Comparison of ENCODE assay signal across 22 mouse cellular contexts in the genomic region with DNA sequence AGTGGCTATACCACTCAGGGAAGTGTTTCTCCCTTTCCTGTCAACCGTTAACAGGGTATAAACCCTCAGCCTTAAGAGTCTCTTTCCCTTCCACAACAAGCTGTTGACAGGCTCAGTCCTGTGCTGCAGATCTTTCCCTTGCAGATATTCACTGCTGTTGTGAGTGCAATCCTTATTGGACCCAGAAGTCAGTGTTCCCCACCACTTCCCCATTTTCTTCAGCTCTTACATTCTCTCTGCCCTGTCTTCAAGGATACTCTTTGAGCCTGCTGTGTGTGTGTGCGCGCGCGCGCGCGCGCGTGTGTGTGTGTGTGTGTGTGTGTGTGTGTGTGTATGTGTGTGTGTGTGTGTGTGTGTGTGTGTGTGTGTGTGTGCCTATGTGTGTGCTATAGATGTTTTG.
A peak's percentile ranks its signal among the peaks of the same experiment; 100 is the strongest.
DNase-seq lines count a peak whose midpoint lies in the region; ATAC-seq lines count a peak whose summit lies in the region.
"Had no signal": no experiment of that assay in that cellular context is flagged by ENCODE, and none has a peak within 500 bp of the region (broad histone marks: within the 10 kb centered on the region; RNA-seq: fewer than 3 reads in every experiment).

No protein-coding gene starts in this region.

- intact Hi-C loops in heart, postnatal 10 days (cut with DNase I), result no loop called here

- DNase-seq in heart, adult 11 months, result peak; percentile 77
- DNase-seq in heart, postnatal 10 days, result no peak
- DNase-seq in MEL-GATA-1-ER (ENCODE audit: extremely low read depth, low read depth), result peak; percentile 22
- DNase-seq in embryo, embryonic 9.5 days (ENCODE audit: extremely low spot score), result no peak
- no peak for DNase-seq in thymus, postnatal 10 days (ENCODE audit: low spot score in 2 of 2)
- DNase-seq: adrenal gland, adult 8-10 months; adrenal gland, postnatal 25 days; B cell, adult 2 months; cerebellum, adult 11-12 months; cerebellum, adult 9-10 months; forebrain, postnatal 0 days; gastrocnemius, postnatal 36 days; heart, adult 18-20 months; heart, postnatal 36 days; kidney, adult 18-20 months had no signal

- peak; percentile 91 to 93 for ATAC-seq in hematopoietic stem cell, adult 5-6 weeks (replicated peaks in 1 of 2; ENCODE audit: insufficient read depth in 1 of 2, low FRiP score in 2 of 2, low TSS enrichment in 1 of 2, low read depth in 1 of 2, poor library complexity in 2 of 2, severe bottlenecking in 2 of 2)
- peak; percentile 93 for ATAC-seq in megakaryocyte progenitor cell, adult 5-6 weeks (replicated peaks; ENCODE audit: poor library complexity)
- no peak for ATAC-seq in erythroid progenitor cell, adult 5-6 weeks (replicated peaks; ENCODE audit: low FRiP score, poor library complexity, severe bottlenecking)
- ATAC-seq: activated CD4-positive, CD25-positive, alpha-beta regulatory T cell, adult 4 months; forebrain, embryonic 14.5 days; forebrain, postnatal 0 days; inflammation-experienced regulatory T-cells, adult 6 months; intestine, embryonic 16.5 days had no signal

Comparison
In these comparisons a context has a peak if more than half of its experiments do, and no peak if none do; other contexts are left out.
1. DNase-seq: peak in heart, adult 11 months (single experiment) and MEL-GATA-1-ER (single experiment); none in heart, postnatal 10 days (0 of 2), embryo, embryonic 9.5 days (single experiment) and thymus, postnatal 10 days (0 of 2).